Mouse (Mus musculus): Measurements from ENCODE around the gene Nkain4. TPM values are rescaled to one million over a fixed set of nuclear protein-coding genes. Genes with fewer than 3 reads are reported as not detected.

The Nkain4 gene
- polyA plus RNA-seq, 1 experiment from 2014 or later = 41.0 TPM

Small RNA genes lying within 50 kb of the gene (microRNA-seq; reads per million reads assigned to microRNA genes)
- gene Mir124a-3 = not detected

Other genes starting within 250 kb of the Nkain4 start
- gene Dido1, start 244.7 kb downstream of the Nkain4 start, polyA plus RNA-seq (2015; fragmentation: Nextera tagmentation; extraction: Ambion mirVana) = 15.8 and 17.0 TPM in 2 replicates
- 45.7 and 49.4 TPM in 2 replicates for gene Gid8, start 244.6 kb downstream of the Nkain4 start, polyA plus RNA-seq (2015; fragmentation: Nextera tagmentation; extraction: Ambion mirVana)
- 1.4 and 1.7 TPM in 2 replicates for gene Slc17a9, start 229.4 kb downstream of the Nkain4 start, polyA plus RNA-seq (2015; fragmentation: Nextera tagmentation; extraction: Ambion mirVana)
- not detected in 2 replicates for gene Bhlhe23, start 177.8 kb downstream of the Nkain4 start, polyA plus RNA-seq (2015; fragmentation: Nextera tagmentation; extraction: Ambion mirVana)
- gene Ythdf1, start 33.8 kb downstream of the Nkain4 start, polyA plus RNA-seq (2015; fragmentation: Nextera tagmentation; extraction: Ambion mirVana) = 17.5 and 33.9 TPM in 2 replicates
- 0.09 and 0.27 TPM in 2 replicates for gene Birc7, start 25.7 kb downstream of the Nkain4 start, polyA plus RNA-seq (2015; fragmentation: Nextera tagmentation; extraction: Ambion mirVana)
- 76.1 and 86.1 TPM in 2 replicates for gene Arfgap1, start 12.5 kb upstream of the Nkain4 start, polyA plus RNA-seq (2015; fragmentation: Nextera tagmentation; extraction: Ambion mirVana)
- 0.07 and 0.30 TPM in 2 replicates for gene Col20a1, start 31.8 kb upstream of the Nkain4 start, polyA plus RNA-seq (2015; fragmentation: Nextera tagmentation; extraction: Ambion mirVana)
- gene Chrna4, start 88.8 kb upstream of the Nkain4 start, polyA plus RNA-seq (2015; fragmentation: Nextera tagmentation; extraction: Ambion mirVana) = 0.22 and 0.37 TPM in 2 replicates
- gene Kcnq2, start 180.6 kb upstream of the Nkain4 start, polyA plus RNA-seq (2015; fragmentation: Nextera tagmentation; extraction: Ambion mirVana) = 0.07 and 0.11 TPM in 2 replicates
- gene Eef1a2, start 202.3 kb upstream of the Nkain4 start, polyA plus RNA-seq (2015; fragmentation: Nextera tagmentation; extraction: Ambion mirVana) = 7.1 and 12.4 TPM in 2 replicates
- 135 and 154 TPM in 2 replicates for gene Ppdpf, start 232.5 kb upstream of the Nkain4 start, polyA plus RNA-seq (2015; fragmentation: Nextera tagmentation; extraction: Ambion mirVana)
- 0.07 TPM in 1 of 2 replicates, not detected in the other for gene Ptk6, start 248.1 kb upstream of the Nkain4 start, polyA plus RNA-seq (2015; fragmentation: Nextera tagmentation; extraction: Ambion mirVana)

Data from heart, embryonic 16.5 days (tissue).